Mouse (Mus musculus): ENCODE data around the gene Rgs19. TPM values are rescaled to one million over a fixed set of nuclear protein-coding genes. Genes with fewer than 3 reads are reported as not detected.

Gene Rgs19
- polyA plus RNA-seq (2015; fragmentation: Nextera tagmentation; extraction: Ambion mirVana), result 61.2 and 63.3 TPM in 2 replicates

DNA sequence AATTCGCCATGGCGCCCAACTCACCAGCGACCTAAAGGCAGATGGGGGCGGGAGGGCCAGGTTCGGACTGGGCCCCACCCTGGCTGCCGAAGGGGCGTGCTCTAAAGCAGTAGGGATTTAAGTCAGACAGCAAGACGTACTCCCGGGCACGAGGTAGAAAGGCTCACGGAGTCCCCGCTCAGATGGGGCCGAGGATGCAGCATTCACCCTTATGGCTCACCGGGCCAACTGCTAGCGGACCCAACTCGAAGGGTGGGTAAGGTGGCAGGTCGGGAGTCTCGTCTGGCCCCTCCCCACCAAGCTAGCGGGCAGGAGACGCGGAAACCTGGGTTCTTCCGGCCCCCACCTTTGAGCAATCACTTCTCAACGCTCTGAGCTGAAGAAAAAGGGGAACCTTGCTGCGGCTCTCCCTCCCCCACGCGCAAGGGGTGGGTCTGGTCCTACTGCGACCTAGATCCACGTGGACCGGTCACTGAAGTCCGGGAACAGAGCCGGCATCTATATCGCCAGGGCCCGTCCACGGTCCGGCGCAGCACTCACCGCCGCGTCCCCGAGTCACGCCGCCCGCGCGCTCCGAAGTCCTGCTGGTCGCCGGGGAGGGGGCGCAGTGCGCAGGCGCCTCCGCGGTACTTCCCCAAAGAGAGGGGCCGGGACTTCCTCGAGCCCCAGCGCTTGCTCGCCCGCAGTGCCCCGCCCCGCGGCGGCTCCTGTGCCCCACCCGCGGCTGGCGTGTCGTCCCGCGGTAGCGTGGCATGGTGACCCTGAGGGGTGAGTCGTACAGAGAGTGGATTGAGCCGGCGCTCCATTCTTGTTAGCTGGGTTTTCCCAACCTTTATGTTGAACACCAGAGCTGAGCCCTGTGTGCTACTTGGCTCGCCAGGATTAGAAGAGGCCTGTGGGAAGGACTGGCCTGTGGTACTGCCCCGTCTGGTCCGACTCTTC lies at the start of gene Rgs19:
Rgs19 (minus strand) TSS at position 639 of the 942 bp plus-strand sequence.
- no peaks in the 10 kb centered on the region for H3K9me3 ChIP-seq (ENCODE audit: control insufficient read depth, low read length)
- peak within 1 kb of the TSS; percentile 51; the same call in 1 of the 2 replicates for H3K27ac ChIP-seq (ENCODE audit: low read length)
- no peaks in the 10 kb centered on the region for H3K27me3 ChIP-seq (replicated peaks; ENCODE audit: control insufficient read depth, insufficient read depth, low read length)
- peaks cover 15% of the 10 kb centered on the region for H3K4me1 ChIP-seq (replicated peaks; ENCODE audit: control insufficient read depth, insufficient read depth, low read length)
- ATAC-seq, result peak; percentile 84
- peak within 1 kb of the TSS; percentile 74 for H3K4me3 ChIP-seq (replicated peaks; ENCODE audit: low read length)
- peak within 1 kb of the TSS; percentile 82 for H3K4me2 ChIP-seq (ENCODE audit: low read length)
- 0% methylated on average over 68 of the region's 75 CpGs for WGBS
- H3K36me3 ChIP-seq (ENCODE audit: control insufficient read depth, insufficient read depth), result peaks cover 5% of the 10 kb centered on the region
- peak within 1 kb of the TSS; percentile 83 for H3K9ac ChIP-seq (replicated peaks; ENCODE audit: low read depth, low read length)

DNA sequence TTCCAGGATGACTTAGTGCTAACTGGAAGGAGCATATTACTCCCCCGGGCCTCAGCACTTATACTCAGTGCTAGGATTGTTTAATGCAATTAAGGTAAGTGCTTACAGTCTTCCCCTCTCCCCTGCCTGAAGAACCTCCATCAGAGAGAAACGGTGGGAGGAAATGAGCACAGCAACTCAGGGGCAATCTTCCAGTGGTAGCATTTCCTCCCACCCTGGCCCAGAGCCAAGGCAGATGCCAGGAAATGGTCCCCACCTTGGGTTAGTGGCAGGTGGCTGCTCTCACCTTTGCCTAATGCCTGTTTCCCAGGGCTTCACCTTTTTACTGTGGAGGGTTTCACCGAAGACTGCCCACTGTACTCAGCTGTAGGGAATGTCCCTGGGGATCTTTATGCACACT lies 36.3 kb upstream of the Rgs19 start:
- WGBS, result 72% methylated on average over 3 of the region's 3 CpGs
- Histone ChIP-seq H3K4me3 (replicated peaks; ENCODE audit: low read length) (no peak overlapping the region), H3K9ac (replicated peaks; ENCODE audit: low read depth, low read length) (no peak overlapping the region), H3K36me3 (ENCODE audit: control insufficient read depth, insufficient read depth) (no peaks in the 10 kb centered on the region), H3K4me1 (replicated peaks; ENCODE audit: control insufficient read depth, insufficient read depth, low read length) (peaks cover 8% of the 10 kb centered on the region), H3K9me3 (ENCODE audit: control insufficient read depth, low read length) (no peaks in the 10 kb centered on the region), H3K27ac (ENCODE audit: low read length) (no peak overlapping the region), H3K4me2 (ENCODE audit: low read length) (no peak overlapping the region), H3K27me3 (replicated peaks; ENCODE audit: control insufficient read depth, insufficient read depth, low read length) (no peaks in the 10 kb centered on the region)
- no peak for ATAC-seq

DNA sequence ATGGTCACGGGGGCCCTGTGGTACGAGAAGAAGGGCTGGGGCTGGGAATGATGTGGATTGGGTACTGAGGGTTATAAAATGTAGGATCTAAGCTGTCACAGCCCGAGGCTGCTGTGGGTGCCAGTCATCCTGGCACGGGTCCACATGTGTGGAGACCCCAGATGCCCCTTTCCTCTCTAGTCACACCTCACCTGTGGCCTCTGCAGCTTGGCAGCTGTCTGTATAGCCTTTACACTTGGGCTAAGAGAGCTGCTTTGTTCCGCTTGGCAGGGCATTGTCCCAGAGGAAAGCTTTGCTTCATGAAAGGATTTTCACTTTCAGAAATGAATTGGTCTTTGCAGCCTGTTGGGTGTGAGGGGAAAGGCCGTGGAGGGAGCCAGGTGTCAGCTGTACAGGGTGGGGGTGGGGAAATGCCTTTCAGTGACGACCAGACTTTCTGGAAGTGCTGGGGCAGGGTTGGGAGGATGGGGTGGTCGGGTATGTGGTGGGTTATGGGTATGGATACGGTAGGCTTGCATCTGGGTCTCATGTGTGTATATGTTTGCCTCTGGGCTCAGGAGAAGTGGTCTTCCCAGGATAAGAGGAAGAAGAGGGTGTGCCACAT lies 34.0 kb upstream of the Rgs19 start:
- 28% methylated on average over 9 of the region's 9 CpGs for WGBS
- H3K9ac ChIP-seq (replicated peaks; ENCODE audit: low read depth, low read length), result 0 out of 2 replicates have a peak overlapping the region, but pooled peaks have one; percentile 14
- peak; percentile 33 for ATAC-seq
- H3K27ac ChIP-seq (ENCODE audit: low read length), result no peak overlapping the region
- no peaks in the 10 kb centered on the region for H3K9me3 ChIP-seq (ENCODE audit: control insufficient read depth, low read length)
- H3K27me3 ChIP-seq (replicated peaks; ENCODE audit: control insufficient read depth, insufficient read depth, low read length), result no peaks in the 10 kb centered on the region
- H3K4me3 ChIP-seq (replicated peaks; ENCODE audit: low read length), result no peak overlapping the region
- H3K4me1 ChIP-seq (replicated peaks; ENCODE audit: control insufficient read depth, insufficient read depth, low read length), result peaks cover 8% of the 10 kb centered on the region
- H3K4me2 ChIP-seq (ENCODE audit: low read length), result no peak overlapping the region
- no peaks in the 10 kb centered on the region for H3K36me3 ChIP-seq (ENCODE audit: control insufficient read depth, insufficient read depth)

DNA sequence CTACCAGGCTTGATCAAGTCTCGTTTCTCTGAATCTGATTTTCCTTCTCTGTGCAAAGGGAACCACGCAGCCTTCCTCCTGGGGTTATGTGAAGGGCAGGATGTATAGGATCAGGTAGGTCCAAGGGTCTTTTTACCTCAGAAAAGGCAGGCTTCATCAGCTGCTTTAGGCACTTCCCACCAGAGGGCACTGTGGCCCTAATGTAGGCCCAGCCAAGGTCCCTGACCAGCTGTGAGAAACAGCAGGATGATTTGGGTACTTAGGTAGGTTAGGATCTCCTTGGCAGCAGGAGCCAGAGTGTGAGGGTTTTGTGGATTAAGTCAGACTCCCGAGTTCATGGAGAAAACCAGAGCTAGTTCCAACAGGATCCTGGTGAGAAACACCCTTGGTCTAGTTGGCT lies 28.4 kb upstream of the Rgs19 start:
- 11% methylated on average over 3 of the region's 3 CpGs for WGBS
- Histone ChIP-seq H3K9me3 (ENCODE audit: control insufficient read depth, low read length) (no peaks in the 10 kb centered on the region), H3K27me3 (replicated peaks; ENCODE audit: control insufficient read depth, insufficient read depth, low read length) (no peaks in the 10 kb centered on the region), H3K4me2 (ENCODE audit: low read length) (no peak overlapping the region), H3K27ac (ENCODE audit: low read length) (no peak overlapping the region), H3K4me1 (replicated peaks; ENCODE audit: control insufficient read depth, insufficient read depth, low read length) (0 out of 2 replicates have a peak, but pooled peaks cover 2% of the 10 kb centered on the region), H3K9ac (replicated peaks; ENCODE audit: low read depth, low read length) (no peak overlapping the region), H3K36me3 (ENCODE audit: control insufficient read depth, insufficient read depth) (peaks cover 12% of the 10 kb centered on the region), H3K4me3 (replicated peaks; ENCODE audit: low read length) (no peak overlapping the region)
- ATAC-seq, result no peak; the same call in 1 of the 2 replicates

DNA sequence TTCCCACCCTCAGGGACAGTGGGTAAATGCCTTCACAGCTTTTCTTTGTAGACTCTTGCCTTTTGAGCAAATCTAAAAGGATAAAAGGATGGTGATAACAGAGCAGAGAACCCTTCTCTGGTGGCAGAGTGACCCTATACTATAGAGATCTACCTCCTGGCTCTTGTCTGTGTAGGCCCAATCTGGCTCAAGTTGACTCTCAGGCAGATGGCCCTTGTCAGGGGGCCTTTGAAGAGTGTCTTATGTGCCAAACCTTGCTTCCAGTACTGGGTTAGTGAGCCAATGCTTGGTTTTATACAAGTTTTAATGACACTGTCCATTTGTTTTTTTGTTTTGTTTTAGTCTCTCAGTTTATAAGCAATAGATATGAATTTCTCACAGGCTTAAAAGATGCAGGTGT lies 27.4 kb upstream of the Rgs19 start:
- H3K9me3 ChIP-seq (ENCODE audit: control insufficient read depth, low read length), result no peaks in the 10 kb centered on the region

DNA sequence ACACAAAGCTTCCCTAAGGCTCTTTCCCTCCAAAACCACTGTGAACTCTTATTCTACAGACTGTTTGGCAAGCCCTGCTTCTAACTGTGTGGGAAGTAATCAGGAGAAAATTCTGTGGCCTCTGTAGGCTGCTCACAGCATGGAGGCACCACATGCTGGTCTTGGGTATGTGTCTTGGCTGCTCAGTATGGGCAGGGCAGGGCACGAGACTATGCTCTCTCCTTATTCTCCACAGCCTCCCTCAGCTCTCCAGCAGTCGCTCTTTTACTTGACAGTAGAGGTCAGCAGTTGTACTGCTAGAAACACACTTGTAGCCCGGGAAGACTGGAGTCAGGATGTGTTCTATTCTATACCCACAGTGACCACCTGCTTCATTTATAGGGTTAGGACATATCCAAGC lies 26.3 kb upstream of the Rgs19 start:
- H3K4me3 ChIP-seq (replicated peaks; ENCODE audit: low read length), result no peak overlapping the region
- no peaks in the 10 kb centered on the region for H3K27me3 ChIP-seq (replicated peaks; ENCODE audit: control insufficient read depth, insufficient read depth, low read length)
- WGBS, result 32% methylated on average over 3 of the region's 3 CpGs
- no peak overlapping the region for H3K9ac ChIP-seq (replicated peaks; ENCODE audit: low read depth, low read length)
- H3K4me2 ChIP-seq (ENCODE audit: low read length), result no peak overlapping the region
- H3K27ac ChIP-seq (ENCODE audit: low read length), result no peak overlapping the region
- peaks cover 21% of the 10 kb centered on the region for H3K4me1 ChIP-seq (replicated peaks; ENCODE audit: control insufficient read depth, insufficient read depth, low read length)
- no peaks in the 10 kb centered on the region for H3K9me3 ChIP-seq (ENCODE audit: control insufficient read depth, low read length)
- ATAC-seq, result no peak
- H3K36me3 ChIP-seq (ENCODE audit: control insufficient read depth, insufficient read depth), result peaks cover 12% of the 10 kb centered on the region

More for the DNA sequence above, 27.4 kb upstream of the Rgs19 start:
- no peak overlapping the region for H3K4me2 ChIP-seq (ENCODE audit: low read length)
- H3K36me3 ChIP-seq (ENCODE audit: control insufficient read depth, insufficient read depth), result peaks cover 12% of the 10 kb centered on the region
- no peak overlapping the region for H3K4me3 ChIP-seq (replicated peaks; ENCODE audit: low read length)
- H3K27me3 ChIP-seq (replicated peaks; ENCODE audit: control insufficient read depth, insufficient read depth, low read length), result no peaks in the 10 kb centered on the region
- H3K9ac ChIP-seq (replicated peaks; ENCODE audit: low read depth, low read length), result no peak overlapping the region
- no peak for ATAC-seq
- no peak overlapping the region for H3K27ac ChIP-seq (ENCODE audit: low read length)
- H3K4me1 ChIP-seq (replicated peaks; ENCODE audit: control insufficient read depth, insufficient read depth, low read length), result peaks cover 11% of the 10 kb centered on the region

DNA sequence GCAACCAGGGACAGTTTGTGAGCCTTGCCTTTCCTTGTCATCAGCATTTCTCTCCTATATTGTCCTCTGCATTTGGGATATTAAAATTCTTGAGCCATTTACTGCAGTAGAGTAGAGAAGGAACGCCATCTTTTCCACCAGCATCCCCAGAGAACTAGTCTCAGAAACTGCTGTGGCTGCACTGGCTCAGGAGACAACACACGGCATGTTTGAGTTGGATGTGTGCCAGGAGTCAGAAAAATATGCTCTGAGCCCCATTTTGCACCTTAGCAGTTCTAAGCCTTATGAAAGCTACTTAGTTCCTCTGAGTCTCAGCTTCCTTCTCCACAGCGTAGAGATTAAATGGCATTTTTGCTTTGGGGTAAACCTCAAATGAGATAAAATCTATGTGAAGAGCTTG lies 23.2 kb upstream of the Rgs19 start:
- 56% methylated on average over 3 of the region's 3 CpGs for WGBS

DNA sequence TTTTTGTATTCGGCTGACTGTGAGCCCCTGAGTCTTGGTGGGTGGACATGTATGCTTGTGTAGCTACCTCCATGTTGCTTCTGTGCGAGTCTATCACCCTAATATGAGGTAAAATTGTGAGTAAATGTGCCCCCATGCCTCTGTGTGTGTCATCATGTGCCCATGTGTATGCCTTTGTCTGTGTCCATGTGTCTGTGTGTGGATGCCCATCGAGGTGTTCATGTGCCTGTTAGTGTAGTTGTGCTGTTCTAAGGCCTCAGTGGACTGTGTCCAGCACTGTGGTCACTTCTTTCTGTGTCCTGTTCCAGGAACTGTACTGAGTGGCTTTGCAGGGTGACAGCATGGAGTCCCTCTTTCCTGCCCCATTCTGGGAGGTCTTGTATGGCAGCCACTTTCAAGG lies 21.6 kb upstream of the Rgs19 start:
- H3K4me2 ChIP-seq (ENCODE audit: low read length), result peak overlapping the region; percentile 62
- no peaks in the 10 kb centered on the region for H3K27me3 ChIP-seq (replicated peaks; ENCODE audit: control insufficient read depth, insufficient read depth, low read length)
- H3K9ac ChIP-seq (replicated peaks; ENCODE audit: low read depth, low read length), result peak overlapping the region; percentile 62
- WGBS, result 50% methylated on average over 3 of the region's 3 CpGs
- H3K9me3 ChIP-seq (ENCODE audit: control insufficient read depth, low read length), result no peaks in the 10 kb centered on the region
- H3K27ac ChIP-seq (ENCODE audit: low read length), result peak overlapping the region; percentile 54
- peak; percentile 21; the same call in 1 of the 2 replicates for ATAC-seq
- peak overlapping the region; percentile 49 for H3K4me3 ChIP-seq (replicated peaks; ENCODE audit: low read length)
- H3K36me3 ChIP-seq (ENCODE audit: control insufficient read depth, insufficient read depth), result peaks cover 12% of the 10 kb centered on the region
- H3K4me1 ChIP-seq (replicated peaks; ENCODE audit: control insufficient read depth, insufficient read depth, low read length), result peaks cover 33% of the 10 kb centered on the region

More for the DNA sequence above, 23.2 kb upstream of the Rgs19 start:
- H3K27me3 ChIP-seq (replicated peaks; ENCODE audit: control insufficient read depth, insufficient read depth, low read length), result no peaks in the 10 kb centered on the region
- no peak overlapping the region for H3K27ac ChIP-seq (ENCODE audit: low read length)
- ATAC-seq, result no peak
- H3K4me3 ChIP-seq (replicated peaks; ENCODE audit: low read length), result no peak overlapping the region
- H3K4me1 ChIP-seq (replicated peaks; ENCODE audit: control insufficient read depth, insufficient read depth, low read length), result peaks cover 33% of the 10 kb centered on the region
- H3K9ac ChIP-seq (replicated peaks; ENCODE audit: low read depth, low read length), result no peak overlapping the region
- peaks cover 12% of the 10 kb centered on the region for H3K36me3 ChIP-seq (ENCODE audit: control insufficient read depth, insufficient read depth)
- no peaks in the 10 kb centered on the region for H3K9me3 ChIP-seq (ENCODE audit: control insufficient read depth, low read length)
- peak overlapping the region; percentile 62 for H3K4me2 ChIP-seq (ENCODE audit: low read length)

DNA sequence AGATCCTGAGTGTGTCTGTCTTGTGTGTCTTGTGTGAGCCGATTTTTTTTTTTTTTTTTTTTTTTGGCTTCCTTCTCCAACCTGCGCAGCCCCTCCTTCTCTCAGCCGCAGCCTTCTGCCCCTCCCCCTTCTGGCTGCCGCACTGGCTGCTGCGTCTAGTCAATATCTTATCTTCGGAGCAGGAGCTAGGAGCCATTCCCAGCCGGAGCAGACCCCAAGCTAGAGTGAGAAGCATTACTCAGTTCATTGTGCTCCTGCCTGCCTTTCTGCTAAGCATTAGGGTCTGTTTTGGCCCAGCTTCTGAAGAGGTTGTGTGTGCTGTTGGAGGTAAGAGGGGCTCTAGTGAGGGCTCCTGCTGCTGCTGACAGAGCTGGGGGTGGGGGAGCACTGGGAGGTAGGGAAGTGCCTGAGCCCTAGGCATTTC lies 21.1 kb upstream of the Rgs19 start, which contains the start of gene Oprl1:
Oprl1 (plus strand) TSS at position 114 of the 424 bp plus-strand sequence.
- ATAC-seq, result peak; percentile 68
- WGBS, result 0% methylated on average over 7 of the region's 7 CpGs
- peak within 1 kb of the TSS; percentile 54 for H3K27ac ChIP-seq (ENCODE audit: low read length)
- H3K36me3 ChIP-seq (ENCODE audit: control insufficient read depth, insufficient read depth), result peaks cover 12% of the 10 kb centered on the region
- H3K4me1 ChIP-seq (replicated peaks; ENCODE audit: control insufficient read depth, insufficient read depth, low read length), result peaks cover 33% of the 10 kb centered on the region
- H3K4me2 ChIP-seq (ENCODE audit: low read length), result peak within 1 kb of the TSS; percentile 62
- peak within 1 kb of the TSS; percentile 62 for H3K9ac ChIP-seq (replicated peaks; ENCODE audit: low read depth, low read length)
- H3K9me3 ChIP-seq (ENCODE audit: control insufficient read depth, low read length), result no peaks in the 10 kb centered on the region
- H3K4me3 ChIP-seq (replicated peaks; ENCODE audit: low read length), result peak within 1 kb of the TSS; percentile 49
- H3K27me3 ChIP-seq (replicated peaks; ENCODE audit: control insufficient read depth, insufficient read depth, low read length), result no peaks in the 10 kb centered on the region

Data from forebrain, embryonic 16.5 days (tissue).